Mouse (Mus musculus): ENCODE data around the gene Lmx1b. TPM values are rescaled to one million over a fixed set of nuclear protein-coding genes. Genes with fewer than 3 reads are reported as not detected.

The Lmx1b gene
- polyA plus RNA-seq, 1 experiment = not detected

DNA sequence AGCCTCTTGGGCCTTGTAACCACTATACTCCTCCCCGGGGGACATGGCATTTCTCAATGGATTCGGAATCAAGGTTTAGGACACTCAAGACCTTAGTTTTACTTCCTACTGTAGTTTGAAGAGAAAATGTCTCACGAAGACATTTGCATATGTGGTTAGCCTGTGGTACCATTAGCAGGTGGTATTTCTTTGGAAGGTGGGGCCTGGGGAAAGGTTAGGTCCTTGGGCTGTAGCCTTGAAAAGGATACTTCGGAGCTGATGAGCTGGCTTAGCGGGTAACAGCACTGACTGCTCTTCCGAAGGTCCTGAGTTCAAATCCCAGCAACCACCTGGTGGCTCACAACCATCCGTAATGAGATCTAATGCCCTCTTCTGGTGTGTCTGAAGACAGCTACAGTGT is 67.2 kb downstream of the Lmx1b start:
- TF ChIP-seq TCF3 (IDR thresholded peaks at IDR 0.05; ENCODE audit: insufficient read length, low read depth) = no peak
- no peak for TF ChIP-seq E2F4 (IDR thresholded peaks at IDR 0.05; ENCODE audit: insufficient read depth)
- no peak for TF ChIP-seq MAX (IDR thresholded peaks at IDR 0.05; ENCODE audit: low read depth)
- TF ChIP-seq SRF (IDR thresholded peaks at IDR 0.05; ENCODE audit: control insufficient read depth, insufficient read length, low read depth) = no peak
- no peak for TF ChIP-seq REST (IDR thresholded peaks at IDR 0.05; ENCODE audit: insufficient read depth, insufficient read length)
- no peak for TF ChIP-seq POLR2A (IDR thresholded peaks at IDR 0.05; ENCODE audit: insufficient read length, low read depth)
- no peak for TF ChIP-seq TCF12 (IDR thresholded peaks at IDR 0.05; ENCODE audit: insufficient read depth, poor library complexity, severe bottlenecking)
- no peak for TF ChIP-seq CEBPB (IDR thresholded peaks at IDR 0.05; ENCODE audit: insufficient read depth, poor library complexity, severe bottlenecking)
- no peak for TF ChIP-seq POLR2AphosphoS2 (IDR thresholded peaks at IDR 0.05; ENCODE audit: insufficient read length, low read depth)
- no peak for TF ChIP-seq USF1 (IDR thresholded peaks at IDR 0.05; ENCODE audit: low read depth)
- no peak for TF ChIP-seq MYOD1 (IDR thresholded peaks at IDR 0.05; ENCODE audit: control insufficient read depth in 1 of 3, insufficient read length in 2 of 3, low read depth in 2 of 3)
- TF ChIP-seq MYOG (IDR thresholded peaks at IDR 0.05; ENCODE audit: control insufficient read depth in 1 of 3, insufficient read depth in 1 of 3, insufficient read length in 2 of 3, low read depth in 2 of 3) = no peak
- Histone ChIP-seq H3K4me2 (ENCODE audit: low read depth) (no peak overlapping the region), H3K4me3 (no peak overlapping the region), H3K27me3 (ENCODE audit: control insufficient read depth, insufficient read depth, insufficient read length) (peaks cover 89% of the 10 kb centered on the region), H3K36me3 (ENCODE audit: control insufficient read depth, insufficient read depth) (no peaks in the 10 kb centered on the region), H3K79me2 (ENCODE audit: control insufficient read depth, insufficient read depth) (no peaks in the 10 kb centered on the region), H3ac (ENCODE audit: control insufficient read depth, insufficient read length) (no peak overlapping the region)

DNA sequence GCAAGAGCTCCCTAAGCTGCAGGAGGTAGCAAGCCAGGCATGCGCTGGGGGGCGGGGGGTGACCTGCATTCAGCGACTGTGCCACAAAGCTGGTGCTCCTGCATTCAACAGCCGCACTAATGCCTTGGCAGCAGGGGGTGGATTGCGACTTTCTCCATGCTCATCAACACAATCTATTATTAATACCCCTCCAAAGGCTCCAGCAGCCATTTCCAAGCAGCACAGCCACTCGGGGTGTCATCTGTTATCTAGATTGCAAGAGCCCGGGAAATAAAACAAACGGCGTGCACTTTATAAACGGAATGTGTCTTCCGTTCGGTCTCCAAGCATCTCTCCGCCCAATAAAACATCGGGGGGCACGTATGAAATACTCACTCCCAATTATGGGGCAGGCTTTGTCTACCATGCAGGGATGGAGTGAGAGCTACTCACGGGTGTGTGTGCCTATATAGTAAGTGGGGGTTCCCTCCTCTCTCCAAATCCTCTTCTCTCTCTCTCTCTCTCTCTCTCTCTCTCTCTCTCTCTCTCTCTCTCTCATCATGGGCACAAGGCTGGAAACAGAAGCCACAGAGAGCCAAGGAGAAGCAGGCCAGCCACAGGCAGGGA is 69.0 kb downstream of the Lmx1b start:
- Histone ChIP-seq H3K27me3 (ENCODE audit: control insufficient read depth, insufficient read depth, insufficient read length) (peaks cover 90% of the 10 kb centered on the region), H3K79me2 (ENCODE audit: control insufficient read depth, insufficient read depth) (no peaks in the 10 kb centered on the region)

DNA sequence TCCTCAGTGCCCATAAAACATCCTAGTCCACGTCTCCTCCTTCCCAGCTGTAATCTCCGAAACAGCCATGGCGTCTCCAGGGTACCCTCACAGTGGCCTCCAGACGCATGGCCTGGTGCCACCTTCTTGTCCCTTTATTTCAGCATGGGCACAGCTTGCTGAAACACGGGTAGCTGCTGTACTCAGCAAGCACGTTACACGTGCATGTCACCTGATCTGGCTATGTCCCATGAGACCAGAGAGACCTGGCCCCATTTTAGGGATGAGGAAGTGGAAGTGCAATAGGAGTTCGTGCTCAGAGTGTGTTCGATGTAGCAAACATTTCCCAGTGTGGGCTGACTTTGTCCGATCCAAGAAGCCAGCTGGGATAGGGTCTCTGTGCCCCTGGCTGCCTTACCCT is 70.6 kb downstream of the Lmx1b start:
- Histone ChIP-seq H3K36me3 (ENCODE audit: control insufficient read depth, insufficient read depth) (no peaks in the 10 kb centered on the region), H3ac (ENCODE audit: control insufficient read depth, insufficient read length) (no peak overlapping the region), H3K4me2 (ENCODE audit: low read depth) (no peak overlapping the region), H3K79me2 (ENCODE audit: control insufficient read depth, insufficient read depth) (no peaks in the 10 kb centered on the region), H3K27me3 (ENCODE audit: control insufficient read depth, insufficient read depth, insufficient read length) (peaks cover 91% of the 10 kb centered on the region), H3K4me3 (no peak overlapping the region)
- TF ChIP-seq POLR2A (IDR thresholded peaks at IDR 0.05; ENCODE audit: insufficient read length, low read depth) = no peak
- no peak for TF ChIP-seq USF1 (IDR thresholded peaks at IDR 0.05; ENCODE audit: low read depth)
- TF ChIP-seq TCF3 (IDR thresholded peaks at IDR 0.05; ENCODE audit: insufficient read length, low read depth) = no peak
- TF ChIP-seq MYOD1 (IDR thresholded peaks at IDR 0.05; ENCODE audit: control insufficient read depth in 1 of 3, insufficient read length in 2 of 3, low read depth in 2 of 3) = no peak
- TF ChIP-seq REST (IDR thresholded peaks at IDR 0.05; ENCODE audit: insufficient read depth, insufficient read length) = no peak
- no peak for TF ChIP-seq TCF12 (IDR thresholded peaks at IDR 0.05; ENCODE audit: insufficient read depth, poor library complexity, severe bottlenecking)
- no peak for TF ChIP-seq SRF (IDR thresholded peaks at IDR 0.05; ENCODE audit: control insufficient read depth, insufficient read length, low read depth)
- no peak for TF ChIP-seq MAX (IDR thresholded peaks at IDR 0.05; ENCODE audit: low read depth)
- no peak for TF ChIP-seq E2F4 (IDR thresholded peaks at IDR 0.05; ENCODE audit: insufficient read depth)
- TF ChIP-seq POLR2AphosphoS2 (IDR thresholded peaks at IDR 0.05; ENCODE audit: insufficient read length, low read depth) = no peak
- TF ChIP-seq CEBPB (IDR thresholded peaks at IDR 0.05; ENCODE audit: insufficient read depth, poor library complexity, severe bottlenecking) = no peak
- no peak for TF ChIP-seq MYOG (IDR thresholded peaks at IDR 0.05; ENCODE audit: control insufficient read depth in 1 of 3, insufficient read depth in 1 of 3, insufficient read length in 2 of 3, low read depth in 2 of 3)

More for the DNA sequence above, 69.0 kb downstream of the Lmx1b start:
- Histone ChIP-seq H3K4me2 (ENCODE audit: low read depth) (no peak overlapping the region), H3K36me3 (ENCODE audit: control insufficient read depth, insufficient read depth) (no peaks in the 10 kb centered on the region), H3ac (ENCODE audit: control insufficient read depth, insufficient read length) (no peak overlapping the region), H3K4me3 (no peak overlapping the region)
- TF ChIP-seq SRF (IDR thresholded peaks at IDR 0.05; ENCODE audit: control insufficient read depth, insufficient read length, low read depth) (no peak), MAX (IDR thresholded peaks at IDR 0.05; ENCODE audit: low read depth) (no peak), POLR2A (IDR thresholded peaks at IDR 0.05; ENCODE audit: insufficient read length, low read depth) (no peak), E2F4 (IDR thresholded peaks at IDR 0.05; ENCODE audit: insufficient read depth) (no peak), REST (IDR thresholded peaks at IDR 0.05; ENCODE audit: insufficient read depth, insufficient read length) (no peak), MYOD1 (IDR thresholded peaks at IDR 0.05; ENCODE audit: control insufficient read depth in 1 of 3, insufficient read length in 2 of 3, low read depth in 2 of 3) (no peak)

DNA sequence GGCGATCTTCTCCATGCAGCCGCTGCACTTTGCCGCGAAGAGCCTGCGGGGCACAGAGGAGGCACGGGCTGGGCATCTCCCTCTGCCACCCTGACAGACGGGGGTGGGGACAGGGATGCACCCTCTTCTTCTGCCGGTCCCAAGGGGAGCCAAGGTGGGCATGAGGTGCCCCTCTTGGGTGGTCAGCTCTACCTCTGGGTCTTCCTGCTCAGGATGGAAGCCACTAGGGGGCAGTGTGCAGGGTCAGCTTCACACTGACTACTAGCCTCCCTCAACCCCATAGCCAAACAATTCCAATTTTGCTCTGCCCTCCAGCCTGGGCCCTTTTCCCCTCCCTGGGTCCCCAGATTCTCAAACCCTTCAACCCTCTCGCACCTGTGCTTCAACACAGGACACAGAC is 71.1 kb downstream of the Lmx1b start:
- no peak overlapping the region for H3ac ChIP-seq (ENCODE audit: control insufficient read depth, insufficient read length)
- no peaks in the 10 kb centered on the region for H3K36me3 ChIP-seq (ENCODE audit: control insufficient read depth, insufficient read depth)
- H3K4me3 ChIP-seq = no peak overlapping the region
- TF ChIP-seq TCF3 (IDR thresholded peaks at IDR 0.05; ENCODE audit: insufficient read length, low read depth) (no peak), CEBPB (IDR thresholded peaks at IDR 0.05; ENCODE audit: insufficient read depth, poor library complexity, severe bottlenecking) (no peak), MYOD1 (IDR thresholded peaks at IDR 0.05; ENCODE audit: control insufficient read depth in 1 of 3, insufficient read length in 2 of 3, low read depth in 2 of 3) (no peak), MYOG (IDR thresholded peaks at IDR 0.05; ENCODE audit: control insufficient read depth in 1 of 3, insufficient read depth in 1 of 3, insufficient read length in 2 of 3, low read depth in 2 of 3) (no peak), REST (IDR thresholded peaks at IDR 0.05; ENCODE audit: insufficient read depth, insufficient read length) (no peak), MAX (IDR thresholded peaks at IDR 0.05; ENCODE audit: low read depth) (no peak), SRF (IDR thresholded peaks at IDR 0.05; ENCODE audit: control insufficient read depth, insufficient read length, low read depth) (no peak), TCF12 (IDR thresholded peaks at IDR 0.05; ENCODE audit: insufficient read depth, poor library complexity, severe bottlenecking) (no peak), USF1 (IDR thresholded peaks at IDR 0.05; ENCODE audit: low read depth) (no peak)
- peaks cover 91% of the 10 kb centered on the region for H3K27me3 ChIP-seq (ENCODE audit: control insufficient read depth, insufficient read depth, insufficient read length)
- H3K79me2 ChIP-seq (ENCODE audit: control insufficient read depth, insufficient read depth) = no peaks in the 10 kb centered on the region
- H3K4me2 ChIP-seq (ENCODE audit: low read depth) = no peak overlapping the region

All from myocyte (in vitro differentiated cells).